12 mouse cellular contexts compared by ENCODE assay signal in genomic region chr4:35121060-35121459, GRCm38 (mm10). TPM values are rescaled to one million over a fixed set of nuclear protein-coding genes. Genes with fewer than 3 reads are reported as not detected.
DNase-seq lines count a peak whose midpoint lies in the region; ATAC-seq and TF ChIP-seq lines count a peak whose summit lies in the region.
"Had no signal": no experiment of that assay in that cellular context is flagged by ENCODE, and none has a peak within 500 bp of the region (broad histone marks: within the 10 kb centered on the region; RNA-seq: fewer than 3 reads in every experiment).

No protein-coding gene starts in this region.

- no peaks in the 10 kb centered on the region for H3K9me3 ChIP-seq in embryonic facial prominence, embryonic 14.5 days (ENCODE audit: control insufficient read depth, low read length)
- H3K9me3 ChIP-seq in hindbrain, embryonic 16.5 days (ENCODE audit: control insufficient read depth, low read length), result no peaks in the 10 kb centered on the region
- H3K9me3 ChIP-seq in midbrain, embryonic 13.5 days, result no peaks in the 10 kb centered on the region
- H3K9me3 ChIP-seq: stomach, embryonic 15.5 days had no signal

- peak overlapping the region; percentile 22; the same call in 1 of the 2 replicates for H3K4me3 ChIP-seq in left cerebral cortex, adult 2 months
- no peak overlapping the region for H3K4me3 ChIP-seq in embryonic facial prominence, embryonic 14.5 days (ENCODE audit: low read depth, low read length)
- no peak overlapping the region for H3K4me3 ChIP-seq in hindbrain, embryonic 16.5 days (ENCODE audit: low read length)
- H3K4me3 ChIP-seq in midbrain, embryonic 13.5 days (replicated peaks), result no peak overlapping the region
- H3K4me3 ChIP-seq: stomach, embryonic 15.5 days had no signal

- peak overlapping the region; percentile 26 for H3K4me2 ChIP-seq in embryonic facial prominence, embryonic 14.5 days (ENCODE audit: low read depth, low read length)
- 0 out of 2 replicates have a peak overlapping the region, but pooled peaks have one; percentile 5 for H3K4me2 ChIP-seq in hindbrain, embryonic 16.5 days (ENCODE audit: low read length)
- H3K4me2 ChIP-seq in midbrain, embryonic 13.5 days (replicated peaks), result peak overlapping the region; percentile 36
- H3K4me2 ChIP-seq: stomach, embryonic 15.5 days had no signal

- DNase-seq in left cerebral cortex, adult 2 months (ENCODE audit: extremely low spot score in 1 of 2, low spot score in 2 of 2), result no peak
- DNase-seq in left cerebral cortex, postnatal 36 days (ENCODE audit: low spot score in 2 of 2), result no peak
- DNase-seq in embryonic facial prominence, embryonic 14.5 days (ENCODE audit: low spot score), result no peak
- no peak for DNase-seq in adrenal gland, postnatal 14 days
- DNase-seq in lung, postnatal 36 days, result no peak
- DNase-seq: heart, postnatal 4 days had no signal

- H3K9ac ChIP-seq in embryonic facial prominence, embryonic 14.5 days (ENCODE audit: low read depth, low read length), result no peak overlapping the region
- H3K9ac ChIP-seq in hindbrain, embryonic 16.5 days (ENCODE audit: low read depth, low read length), result no peak overlapping the region
- H3K9ac ChIP-seq in midbrain, embryonic 13.5 days (replicated peaks), result peak overlapping the region; percentile 0; the same call in 1 of the 2 replicates
- H3K9ac ChIP-seq: stomach, embryonic 15.5 days had no signal

- 14% methylated on average over 12 of the region's 12 CpGs for WGBS in embryonic facial prominence, embryonic 14.5 days
- 36% methylated on average over 12 of the region's 12 CpGs for WGBS in hindbrain, embryonic 16.5 days
- 37% methylated on average over 12 of the region's 12 CpGs for WGBS in midbrain, embryonic 13.5 days

- intact Hi-C loops in left cerebral cortex, adult 2 months (cut with DNase I), result no loop called here
- intact Hi-C loops in left cerebral cortex, postnatal 36 days (cut with DNase I), result no loop called here

- peaks cover 8% of the 10 kb centered on the region for H3K4me1 ChIP-seq in embryonic facial prominence, embryonic 14.5 days (ENCODE audit: control insufficient read depth, insufficient read depth, low read length)
- peaks cover 7% of the 10 kb centered on the region for H3K4me1 ChIP-seq in hindbrain, embryonic 16.5 days (ENCODE audit: control insufficient read depth, insufficient read depth, low read depth, low read length)
- peaks cover 48% of the 10 kb centered on the region for H3K4me1 ChIP-seq in midbrain, embryonic 13.5 days (replicated peaks)

- no peak for ATAC-seq in embryonic facial prominence, embryonic 14.5 days (ENCODE audit: low read depth)
- ATAC-seq in hindbrain, embryonic 16.5 days, result no peak
- ATAC-seq in midbrain, embryonic 13.5 days, result no peak
- ATAC-seq in megakaryocyte-erythroid progenitor cell, adult 5-6 weeks (replicated peaks; ENCODE audit: low FRiP score, low TSS enrichment, poor library complexity, severe bottlenecking), result no peak

- no peak overlapping the region for H3K27ac ChIP-seq in left cerebral cortex, adult 2 months
- H3K27ac ChIP-seq in embryonic facial prominence, embryonic 14.5 days (replicated peaks; ENCODE audit: low read depth, low read length), result no peak overlapping the region
- no peak overlapping the region for H3K27ac ChIP-seq in hindbrain, embryonic 16.5 days (ENCODE audit: low read depth, low read length)
- H3K27ac ChIP-seq in midbrain, embryonic 13.5 days, result no peak overlapping the region
- H3K27ac ChIP-seq: stomach, embryonic 15.5 days had no signal

- TF ChIP-seq CTCF in left cerebral cortex, adult 2 months (IDR thresholded peaks at IDR 0.05), result no peak

- H3K36me3 ChIP-seq in embryonic facial prominence, embryonic 14.5 days (ENCODE audit: control insufficient read depth, insufficient read depth, low read length), result no peaks in the 10 kb centered on the region
- H3K36me3 ChIP-seq in hindbrain, embryonic 16.5 days (ENCODE audit: control insufficient read depth, insufficient read depth, low read length), result no peaks in the 10 kb centered on the region
- no peaks in the 10 kb centered on the region for H3K36me3 ChIP-seq in midbrain, embryonic 13.5 days
- H3K36me3 ChIP-seq: stomach, embryonic 15.5 days had no signal

- no peaks in the 10 kb centered on the region for H3K27me3 ChIP-seq in embryonic facial prominence, embryonic 14.5 days (replicated peaks; ENCODE audit: control insufficient read depth, insufficient read depth, low read length)
- H3K27me3 ChIP-seq in hindbrain, embryonic 16.5 days (replicated peaks; ENCODE audit: control insufficient read depth, insufficient read depth, low read length), result no peaks in the 10 kb centered on the region
- H3K27me3 ChIP-seq in midbrain, embryonic 13.5 days, result no peaks in the 10 kb centered on the region
- H3K27me3 ChIP-seq: stomach, embryonic 15.5 days had no signal

RNA-seq across cellular contexts. Expression of gene Ifnk, which starts 30.8 kb away (rescaled TPM):
- total RNA-seq in left cerebral cortex, adult 2 months (2021), result not detected
- total RNA-seq in left cerebral cortex, postnatal 36 days (2021), result not detected
- not detected in 2 replicates for polyA plus RNA-seq in embryonic facial prominence, embryonic 14.5 days (2014; fragmentation: Nextera tagmentation; extraction: Ambion mirVana)
- polyA plus RNA-seq in hindbrain, embryonic 16.5 days (2015; fragmentation: Nextera tagmentation; extraction: Ambion mirVana), result not detected in 2 replicates
- polyA plus RNA-seq in midbrain, embryonic 13.5 days (2015; fragmentation: Nextera tagmentation; extraction: Ambion mirVana), result 0.26 TPM in 1 of 2 replicates, not detected in the other
- total RNA-seq in adrenal gland, postnatal 14 days (2021), result not detected in 2 replicates
- not detected in 2 replicates for total RNA-seq in megakaryocyte-erythroid progenitor cell, adult 5-6 weeks (2014; fragmentation: Nextera tagmentation)
- not detected in 2 replicates for total RNA-seq in megakaryocyte-erythroid progenitor cell, adult 5-6 weeks (2017)
- total RNA-seq: common myeloid progenitor, adult 5-6 weeks; gastrocnemius, postnatal 4 days; heart, postnatal 4 days had no signal

RNA-seq across cellular contexts. Expression of gene Mob3b, which starts 36.2 kb away (rescaled TPM):
- total RNA-seq in left cerebral cortex, adult 2 months (2021), result 1 to 10 TPM; 2.8 to 4.0 TPM
- total RNA-seq in left cerebral cortex, postnatal 36 days (2021), result 1 to 10 TPM; 4.9 to 5.4 TPM
- 6.3 and 7.2 TPM in 2 replicates for polyA plus RNA-seq in embryonic facial prominence, embryonic 14.5 days (2014; fragmentation: Nextera tagmentation; extraction: Ambion mirVana)
- polyA plus RNA-seq in hindbrain, embryonic 16.5 days (2015; fragmentation: Nextera tagmentation; extraction: Ambion mirVana), result 3.9 TPM in 2 replicates
- polyA plus RNA-seq in midbrain, embryonic 13.5 days (2015; fragmentation: Nextera tagmentation; extraction: Ambion mirVana), result 10.2 and 14.9 TPM in 2 replicates
- 20.2 and 21.0 TPM in 2 replicates for total RNA-seq in adrenal gland, postnatal 14 days (2021)
- total RNA-seq in megakaryocyte-erythroid progenitor cell, adult 5-6 weeks (2014; fragmentation: Nextera tagmentation), result 2.1 and 6.6 TPM in 2 replicates
- 2.2 and 3.1 TPM in 2 replicates for total RNA-seq in megakaryocyte-erythroid progenitor cell, adult 5-6 weeks (2017)
